Mouse (Mus musculus): Measurements from ENCODE around the gene Myl6b.

The Myl6b gene

GRCm38 (mm10) chr10:128451014-128451413, 47.5 kb downstream of the Myl6b start:
- no peak for DNase-seq (ENCODE audit: low spot score in 2 of 2)

GRCm38 (mm10) chr10:128445407-128445806, 53.1 kb downstream of the Myl6b start:
- no peak for DNase-seq (ENCODE audit: low spot score in 2 of 2)

GRCm38 (mm10) chr10:128444354-128444753, 54.1 kb downstream of the Myl6b start:
- no peak for DNase-seq (ENCODE audit: low spot score in 2 of 2)
